Mouse (Mus musculus): ENCODE results near the gene Pik3c2g.

DNA sequence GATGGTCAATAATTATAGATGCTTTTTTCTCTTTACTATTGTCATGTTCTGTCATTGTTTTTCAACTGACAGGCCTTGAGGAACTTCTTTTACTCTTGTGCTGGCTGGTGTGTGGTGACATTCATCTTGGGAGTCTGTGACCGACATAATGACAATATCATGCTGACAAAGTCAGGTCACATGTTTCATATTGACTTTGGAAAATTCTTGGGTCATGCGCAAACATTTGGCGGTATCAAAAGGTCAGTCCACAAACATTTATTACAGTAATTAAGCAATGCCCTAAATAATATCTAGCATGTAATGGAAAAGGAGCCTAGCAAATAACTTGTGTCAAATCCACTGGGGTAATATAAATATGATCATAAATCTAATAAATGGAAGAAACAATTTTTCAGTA is 273.1 kb downstream of the Pik3c2g start:
- TF ChIP-seq CTCF (IDR thresholded peaks at IDR 0.05) (no peak), EP300 (IDR thresholded peaks at IDR 0.05) (no peak)

Data from lung, postnatal 0 days (tissue).